Mouse (Mus musculus): ENCODE results near the gene Spata25. TPM values are rescaled to one million over a fixed set of nuclear protein-coding genes. Genes with fewer than 3 reads are reported as not detected.
"Not testable (repeated sequence)": the region's sequence is repeated elsewhere in the genome, so short reads cannot be mapped to it uniquely, and the experiment has no call there.

Gene Spata25
- polyA plus RNA-seq, 1 experiment from 2014 or later, result not detected

DNA sequence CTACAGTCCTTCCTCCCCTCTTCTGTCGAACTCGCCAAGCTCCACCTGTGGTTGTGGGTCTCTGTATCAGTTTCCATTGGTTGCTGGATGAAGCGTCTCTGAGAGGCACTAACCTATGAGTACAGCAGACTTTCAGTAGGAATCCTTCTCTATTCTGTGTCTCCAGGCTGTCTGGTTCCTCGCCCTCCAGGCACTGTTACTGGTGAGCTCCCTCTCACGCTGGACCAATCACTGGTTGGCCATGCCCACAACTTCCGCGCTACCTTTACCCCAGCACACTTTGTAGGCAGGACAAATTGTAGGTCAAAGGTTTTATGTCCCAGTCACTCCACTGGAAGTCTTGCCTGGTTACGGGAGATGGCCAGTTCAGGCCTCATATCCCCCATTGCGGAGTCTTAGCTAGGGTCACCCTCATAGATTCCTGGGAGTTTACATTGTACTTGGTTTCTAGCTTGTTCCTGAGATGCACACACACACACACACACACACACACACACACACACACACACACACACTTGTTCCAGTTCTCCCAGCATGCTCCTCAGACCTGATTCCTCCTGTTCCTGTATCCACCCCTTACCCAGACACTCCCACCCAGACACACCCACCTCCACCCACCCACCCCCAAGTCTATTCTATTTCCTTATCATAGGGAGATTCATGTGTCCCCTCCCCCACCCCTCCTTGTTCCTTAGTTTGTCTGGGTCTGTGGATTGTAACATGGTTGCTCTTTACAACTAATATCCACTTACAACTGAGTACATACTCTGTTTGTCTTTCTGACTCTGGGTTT is 31.5 kb upstream of the Spata25 start:
- Histone ChIP-seq H3K27ac (no peak overlapping the region), H3K36me3 (ENCODE audit: inconsistent target) (peaks cover 3% of the 10 kb centered on the region), H3K4me3 (ENCODE audit: inconsistent target) (no peak overlapping the region), H3K79me2 (ENCODE audit: inconsistent target) (peaks cover 11% of the 10 kb centered on the region)
- 80% methylated on average over 9 of the region's 9 CpGs for WGBS (ENCODE audit: missing documents)

DNA sequence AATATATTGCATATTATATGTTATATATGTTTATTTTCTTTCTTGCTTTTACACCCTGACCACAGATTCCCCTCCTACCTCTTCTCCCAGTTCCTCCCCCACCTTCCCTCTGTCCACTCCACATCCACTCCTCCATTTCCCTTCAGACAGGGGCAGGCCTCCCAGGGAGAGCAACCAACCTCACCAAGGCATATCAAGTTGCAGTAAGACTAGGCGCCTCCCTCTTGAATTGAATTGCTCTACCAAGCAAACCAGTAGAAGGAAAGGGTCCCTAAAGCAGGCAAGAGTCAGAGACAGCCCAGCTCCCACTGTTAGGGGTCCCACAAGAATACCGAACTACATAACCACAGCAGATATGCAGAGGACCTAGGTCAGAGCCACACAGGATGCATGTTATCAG is 30.8 kb upstream of the Spata25 start:
- Histone ChIP-seq H3K36me3 (ENCODE audit: inconsistent target) (peaks cover 10% of the 10 kb centered on the region), H3K27ac (no peak overlapping the region), H3K79me2 (ENCODE audit: inconsistent target) (peaks cover 11% of the 10 kb centered on the region), H3K4me3 (ENCODE audit: inconsistent target) (no peak overlapping the region)
- WGBS (ENCODE audit: missing documents), result 100% methylated on average over 2 of the region's 2 CpGs

DNA sequence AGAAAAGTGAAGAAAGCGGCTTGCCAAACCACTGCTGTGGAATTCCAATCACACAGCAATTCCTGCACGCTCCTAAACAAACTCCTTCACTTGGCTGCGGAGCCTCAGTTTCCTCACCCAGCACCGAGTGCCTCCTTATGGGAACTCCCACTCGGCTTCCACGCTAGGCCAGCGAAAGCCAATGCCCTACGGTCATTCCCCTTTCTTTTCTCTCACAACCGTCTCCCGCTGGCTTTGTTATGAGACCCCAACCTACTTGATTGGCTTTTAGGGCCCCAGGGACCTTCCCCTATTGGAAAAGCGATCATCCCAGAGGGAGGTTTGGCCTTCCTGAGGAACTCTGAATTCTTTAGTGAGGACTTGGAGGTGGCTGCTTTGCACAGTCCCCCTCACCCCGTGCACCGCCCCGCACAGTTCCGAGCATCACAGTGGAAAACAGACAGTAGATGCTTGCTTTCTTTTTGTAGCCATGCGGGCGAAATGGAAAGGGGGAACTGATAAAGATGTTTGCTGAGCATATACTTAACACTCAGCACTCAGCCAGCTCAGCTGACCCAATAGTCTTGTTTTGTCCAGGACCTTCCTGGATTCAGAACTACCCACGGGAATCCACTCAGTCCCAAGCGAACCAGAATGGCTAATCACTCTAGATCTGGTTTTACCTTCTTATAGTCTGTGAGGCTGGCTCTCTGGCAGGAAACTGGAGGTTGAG is 29.7 kb upstream of the Spata25 start:
- 8% methylated on average over 15 of the region's 19 CpGs for WGBS (ENCODE audit: missing documents)
- Histone ChIP-seq H3K36me3 (ENCODE audit: inconsistent target) (peaks cover 21% of the 10 kb centered on the region), H3K4me3 (ENCODE audit: inconsistent target) (peak overlapping the region; percentile 73), H3K27ac (peak overlapping the region; percentile 85), H3K79me2 (ENCODE audit: inconsistent target) (peaks cover 11% of the 10 kb centered on the region)

DNA sequence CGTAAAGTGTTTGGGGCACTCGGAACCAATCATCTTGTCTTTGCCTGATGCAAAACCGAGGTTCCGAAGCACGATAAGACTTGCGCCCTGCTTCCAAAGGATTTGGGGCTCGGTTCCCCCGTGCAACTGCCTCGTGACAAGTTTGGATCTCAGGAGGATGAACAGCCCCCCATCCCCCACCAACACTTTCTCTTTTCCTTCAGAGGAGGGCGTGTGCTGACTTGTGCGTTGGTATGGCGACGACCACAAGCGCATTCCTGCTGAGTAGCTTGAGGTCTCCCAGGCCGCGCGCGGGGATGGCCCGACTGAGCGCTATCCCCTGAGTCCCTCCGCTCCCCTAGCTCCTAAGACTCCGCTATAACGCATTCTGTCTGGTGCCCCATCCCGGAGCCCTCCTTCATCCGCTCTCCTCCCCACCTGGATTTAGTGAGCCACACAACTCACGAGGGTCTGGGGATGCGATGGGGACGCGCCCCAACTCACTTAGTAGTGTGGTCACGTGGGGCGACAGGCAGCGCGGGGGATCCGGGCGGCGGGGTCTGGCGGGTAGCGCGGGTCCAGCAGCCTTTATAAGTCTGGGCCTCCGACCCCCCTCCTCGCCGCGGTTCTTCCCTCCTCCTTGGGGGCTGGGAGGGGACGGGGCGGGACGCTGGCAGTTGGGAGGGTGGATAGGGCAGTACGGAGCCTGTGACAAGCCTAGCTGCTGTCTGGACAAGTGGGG is 28.9 kb upstream of the Spata25 start, which contains the start of gene Pltp:
Pltp (minus strand) TSS at position 611 of the 721 bp plus-strand sequence.
- Histone ChIP-seq H3K36me3 (ENCODE audit: inconsistent target) (peaks cover 29% of the 10 kb centered on the region), H3K4me3 (ENCODE audit: inconsistent target) (peak within 1 kb of the TSS; percentile 73), H3K79me2 (ENCODE audit: inconsistent target) (peaks cover 11% of the 10 kb centered on the region), H3K27ac (peak within 1 kb of the TSS; percentile 85)
- under 1% methylated on average over 47 of the region's 47 CpGs for WGBS (ENCODE audit: missing documents)

DNA sequence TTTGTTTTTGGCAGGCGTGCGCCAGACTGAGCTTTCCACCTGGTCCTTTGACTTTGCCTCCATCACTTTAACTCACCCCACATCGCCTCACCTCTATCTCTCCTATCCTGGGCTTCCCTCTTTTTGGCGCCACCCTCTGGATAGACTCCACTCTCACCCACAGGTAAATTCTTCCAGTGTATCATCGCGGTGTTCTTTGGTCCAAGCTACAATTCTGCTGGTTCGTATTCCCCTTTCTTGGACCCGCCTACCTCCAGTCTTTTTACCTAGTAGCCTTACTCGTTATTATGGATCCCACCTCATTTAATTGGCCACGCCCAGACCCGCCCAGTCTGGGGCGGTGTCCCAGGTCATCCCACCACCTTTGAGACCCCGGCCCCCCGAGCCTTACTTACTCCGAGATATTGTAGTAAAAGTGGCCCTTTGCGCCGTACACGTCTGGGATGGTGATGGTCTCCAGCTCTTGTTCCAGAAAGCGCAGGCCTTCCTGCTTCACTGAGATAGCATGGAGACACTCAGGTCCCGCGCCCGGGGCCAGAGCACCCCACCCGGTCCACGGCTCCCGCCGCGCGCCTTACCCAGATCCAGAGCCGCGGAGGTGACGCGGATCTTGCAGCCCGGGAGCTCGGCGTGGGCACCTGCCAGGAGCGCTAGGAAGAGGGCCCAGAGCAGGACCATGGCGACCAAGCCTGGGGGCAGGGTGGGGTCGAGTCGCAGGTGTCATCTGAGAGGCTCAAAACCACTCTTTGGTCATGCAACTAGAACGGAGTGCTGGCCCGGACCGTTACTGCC is 28.2 kb upstream of the Spata25 start:
- WGBS (ENCODE audit: missing documents), result 3% methylated on average over 40 of the region's 42 CpGs
- Histone ChIP-seq H3K79me2 (ENCODE audit: inconsistent target) (peaks cover 11% of the 10 kb centered on the region), H3K27ac (peak overlapping the region; percentile 85), H3K36me3 (ENCODE audit: inconsistent target) (peaks cover 36% of the 10 kb centered on the region), H3K4me3 (ENCODE audit: inconsistent target) (peak overlapping the region; percentile 73)

DNA sequence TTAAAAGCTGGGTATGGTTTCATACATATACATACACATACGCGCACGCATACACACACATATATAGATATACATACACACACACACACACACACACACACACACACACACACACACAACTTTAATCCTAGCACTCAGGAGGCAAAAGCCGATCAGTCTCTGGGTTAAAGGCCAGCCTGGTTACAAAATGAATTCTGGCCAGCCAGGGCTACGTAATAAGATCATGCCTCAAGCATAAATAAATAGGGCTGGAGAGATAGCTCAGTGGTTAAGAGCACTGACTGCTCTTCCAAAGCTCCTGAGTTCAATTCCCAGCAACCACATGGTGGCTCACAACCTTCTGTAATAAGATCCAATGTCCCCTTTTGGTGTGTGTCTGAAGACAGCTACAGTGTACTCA is 27.2 kb upstream of the Spata25 start:
- Histone ChIP-seq H3K4me3 (ENCODE audit: inconsistent target) (peak overlapping the region; percentile 73), H3K36me3 (ENCODE audit: inconsistent target) (peaks cover 45% of the 10 kb centered on the region), H3K79me2 (ENCODE audit: inconsistent target) (peaks cover 11% of the 10 kb centered on the region)
- not testable (repeated sequence) for H3K27ac ChIP-seq
- WGBS (ENCODE audit: missing documents), result 90% methylated on average over 5 of the region's 5 CpGs

DNA sequence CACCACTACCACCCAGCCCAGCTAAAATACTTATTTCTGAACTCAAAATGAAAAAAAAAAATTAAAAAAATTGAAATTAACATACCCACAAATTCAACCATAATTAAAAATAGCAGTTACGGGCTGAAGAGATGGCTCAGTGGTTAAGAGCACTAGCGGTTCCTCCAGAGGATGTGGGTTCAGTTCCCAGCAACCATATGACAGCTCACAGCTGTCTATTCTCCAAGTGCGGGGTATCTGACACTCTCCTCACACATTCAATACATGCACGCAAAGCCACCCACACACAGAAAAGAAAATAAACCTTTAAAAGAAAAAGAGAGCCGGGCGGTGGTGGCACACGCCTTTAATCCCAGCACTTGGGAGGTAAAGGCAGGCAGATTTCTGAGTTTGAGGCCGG is 21.7 kb upstream of the Spata25 start:
- 91% methylated on average over 8 of the region's 8 CpGs for WGBS (ENCODE audit: missing documents)
- no peak overlapping the region for H3K27ac ChIP-seq

DNA sequence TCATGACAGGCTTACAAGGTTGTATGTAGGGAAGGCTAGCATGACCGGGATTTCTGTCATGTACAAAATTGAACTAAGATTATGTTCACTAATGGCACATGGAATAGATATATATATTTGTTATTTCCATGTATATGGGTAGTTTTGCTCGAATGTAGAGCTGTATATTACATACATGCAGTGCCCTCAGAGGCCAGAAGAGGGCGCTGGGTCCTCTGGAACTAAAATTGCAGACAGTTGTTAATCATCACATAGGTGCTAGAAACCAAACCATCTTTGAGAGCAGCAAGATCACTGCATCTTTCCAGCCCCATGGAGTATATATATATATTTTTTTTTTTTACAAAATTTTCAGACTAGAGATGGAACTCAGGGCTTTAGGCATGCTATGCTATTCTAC is 17.4 kb upstream of the Spata25 start:
- peaks cover 88% of the 10 kb centered on the region for H3K36me3 ChIP-seq (ENCODE audit: inconsistent target)
- no peaks in the 10 kb centered on the region for H3K79me2 ChIP-seq (ENCODE audit: inconsistent target)
- WGBS (ENCODE audit: missing documents), result 60% methylated on average over 3 of the region's 3 CpGs
- H3K4me3 ChIP-seq (ENCODE audit: inconsistent target), result no peak overlapping the region
- H3K27ac ChIP-seq, result no peak overlapping the region

More for the DNA sequence above, 21.7 kb upstream of the Spata25 start:
- H3K4me3 ChIP-seq (ENCODE audit: inconsistent target), result no peak overlapping the region
- H3K36me3 ChIP-seq (ENCODE audit: inconsistent target), result peaks cover 96% of the 10 kb centered on the region
- H3K79me2 ChIP-seq (ENCODE audit: inconsistent target), result no peaks in the 10 kb centered on the region; the same call in 1 of the 2 replicates

DNA sequence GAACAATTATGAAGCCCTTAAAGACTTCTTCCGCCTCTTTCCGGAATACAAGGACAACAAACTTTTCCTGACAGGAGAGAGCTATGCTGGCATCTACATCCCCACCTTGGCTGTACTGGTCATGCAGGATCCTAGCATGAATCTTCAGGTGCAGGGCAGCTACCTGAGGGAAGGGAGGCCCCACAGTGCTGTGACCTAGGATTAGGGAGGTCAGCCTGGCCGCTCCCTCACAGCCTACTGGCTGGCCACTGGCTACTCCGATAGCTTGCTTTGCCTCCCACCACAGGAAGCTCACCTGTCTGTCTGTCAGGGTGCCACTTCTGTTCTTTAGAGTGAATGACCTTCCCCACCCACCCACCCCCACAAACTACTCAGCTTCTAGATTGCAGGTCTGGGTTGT is 6.8 kb upstream of the Spata25 start:
- Histone ChIP-seq H3K36me3 (ENCODE audit: inconsistent target) (peaks cover 41% of the 10 kb centered on the region), H3K79me2 (ENCODE audit: inconsistent target) (peaks cover 55% of the 10 kb centered on the region), H3K27ac (peak overlapping the region; percentile 97), H3K4me3 (ENCODE audit: inconsistent target) (peak overlapping the region; percentile 99)
- 97% methylated on average over 4 of the region's 4 CpGs for WGBS (ENCODE audit: missing documents)

DNA sequence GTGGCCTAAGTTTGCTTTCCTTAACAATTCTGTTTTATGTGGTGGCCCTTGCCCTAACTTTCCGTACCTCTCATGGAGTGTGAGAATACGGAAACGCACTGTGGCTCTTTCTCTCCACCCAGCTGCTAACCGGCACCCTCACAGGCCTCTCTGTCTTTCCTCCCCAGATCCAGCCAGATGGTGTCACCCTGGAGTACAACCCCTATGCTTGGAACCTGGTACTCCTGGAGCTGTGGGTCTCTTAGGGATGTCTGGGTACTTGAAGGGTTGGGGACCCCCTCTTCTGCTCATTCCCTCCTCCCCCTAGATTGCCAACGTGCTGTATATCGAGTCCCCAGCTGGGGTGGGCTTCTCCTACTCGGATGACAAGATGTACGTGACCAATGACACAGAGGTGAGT is 6.2 kb upstream of the Spata25 start:
- Histone ChIP-seq H3K4me3 (ENCODE audit: inconsistent target) (peak overlapping the region; percentile 99), H3K79me2 (ENCODE audit: inconsistent target) (peaks cover 55% of the 10 kb centered on the region), H3K36me3 (ENCODE audit: inconsistent target) (peaks cover 35% of the 10 kb centered on the region), H3K27ac (peak overlapping the region; percentile 97)
- 46% methylated on average over 8 of the region's 8 CpGs for WGBS (ENCODE audit: missing documents)

DNA sequence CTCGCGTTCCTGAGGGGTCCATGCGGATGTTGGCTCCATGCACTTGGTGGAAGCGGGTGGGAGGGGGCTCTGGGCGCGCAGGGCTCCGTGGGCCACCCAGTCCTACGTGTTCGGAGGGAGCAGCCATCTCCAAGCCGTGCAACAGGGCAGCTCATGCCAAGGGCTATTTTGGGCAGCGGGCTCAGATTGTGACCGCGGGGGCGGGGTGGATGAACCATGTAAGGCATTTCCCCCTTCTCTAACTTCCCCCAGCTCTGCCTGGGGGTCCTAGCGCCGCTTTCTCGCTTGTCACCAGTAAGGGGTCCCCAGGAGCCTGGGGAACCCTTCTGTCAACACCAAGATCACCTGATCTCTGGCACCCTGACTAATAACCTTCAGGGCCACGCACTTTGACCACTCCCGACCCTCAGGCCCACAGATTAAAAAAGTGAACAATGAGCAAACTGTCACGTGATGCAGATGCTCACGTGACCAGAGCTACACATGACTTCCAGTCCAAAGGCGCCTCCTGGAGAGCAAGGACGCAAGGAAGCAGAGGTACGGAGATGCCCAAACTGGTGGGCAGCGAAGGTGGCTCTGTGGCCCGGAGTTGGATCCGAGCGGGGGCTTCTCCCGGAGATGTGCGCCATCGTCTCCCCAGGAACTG is 5.1 kb upstream of the Spata25 start, which contains the start of gene Neurl2:
Neurl2 (minus strand) TSS at position 143 of the 646 bp plus-strand sequence.
- H3K79me2 ChIP-seq (ENCODE audit: inconsistent target), result peaks cover 55% of the 10 kb centered on the region
- WGBS (ENCODE audit: missing documents), result under 1% methylated on average over 31 of the region's 31 CpGs
- peak within 1 kb of the TSS; percentile 97 for H3K27ac ChIP-seq
- H3K4me3 ChIP-seq (ENCODE audit: inconsistent target), result peak within 1 kb of the TSS; percentile 99
- peaks cover 25% of the 10 kb centered on the region for H3K36me3 ChIP-seq (ENCODE audit: inconsistent target)

DNA sequence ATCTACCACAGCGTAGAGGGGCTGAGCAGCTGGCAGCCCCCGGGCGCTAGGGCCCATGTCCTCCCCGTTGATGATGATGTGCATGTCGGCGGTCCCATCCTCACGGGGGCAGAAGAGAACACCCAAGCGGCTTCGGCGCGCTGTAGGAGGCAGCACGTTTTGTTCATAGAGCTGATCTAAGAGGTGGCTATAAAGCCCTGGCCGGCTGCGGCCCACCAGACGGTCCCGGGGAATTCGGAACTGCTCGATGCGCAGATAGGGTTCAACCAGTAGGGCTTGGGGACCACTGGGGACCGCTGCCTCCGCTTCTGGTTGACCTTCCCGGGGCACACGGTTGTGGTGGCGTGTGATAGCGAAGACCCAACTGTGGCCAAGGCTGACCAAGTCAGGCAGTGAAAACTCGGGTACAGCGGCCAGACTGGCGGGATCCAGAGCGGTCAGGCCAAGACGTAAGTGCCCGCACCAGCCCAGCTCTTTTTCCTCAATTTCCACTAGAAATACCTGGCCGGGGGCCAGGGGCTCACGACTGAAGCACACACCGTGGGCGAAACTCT is 4.5 kb upstream of the Spata25 start, which contains the start of gene Ctsa:
Ctsa (plus strand) TSS at position 126 of the 554 bp plus-strand sequence.
- H3K36me3 ChIP-seq (ENCODE audit: inconsistent target), result peaks cover 25% of the 10 kb centered on the region
- WGBS (ENCODE audit: missing documents), result 1% methylated on average over 33 of the region's 35 CpGs
- peaks cover 55% of the 10 kb centered on the region for H3K79me2 ChIP-seq (ENCODE audit: inconsistent target)
- peak within 1 kb of the TSS; percentile 99 for H3K4me3 ChIP-seq (ENCODE audit: inconsistent target)
- H3K27ac ChIP-seq, result peak within 1 kb of the TSS; percentile 97

DNA sequence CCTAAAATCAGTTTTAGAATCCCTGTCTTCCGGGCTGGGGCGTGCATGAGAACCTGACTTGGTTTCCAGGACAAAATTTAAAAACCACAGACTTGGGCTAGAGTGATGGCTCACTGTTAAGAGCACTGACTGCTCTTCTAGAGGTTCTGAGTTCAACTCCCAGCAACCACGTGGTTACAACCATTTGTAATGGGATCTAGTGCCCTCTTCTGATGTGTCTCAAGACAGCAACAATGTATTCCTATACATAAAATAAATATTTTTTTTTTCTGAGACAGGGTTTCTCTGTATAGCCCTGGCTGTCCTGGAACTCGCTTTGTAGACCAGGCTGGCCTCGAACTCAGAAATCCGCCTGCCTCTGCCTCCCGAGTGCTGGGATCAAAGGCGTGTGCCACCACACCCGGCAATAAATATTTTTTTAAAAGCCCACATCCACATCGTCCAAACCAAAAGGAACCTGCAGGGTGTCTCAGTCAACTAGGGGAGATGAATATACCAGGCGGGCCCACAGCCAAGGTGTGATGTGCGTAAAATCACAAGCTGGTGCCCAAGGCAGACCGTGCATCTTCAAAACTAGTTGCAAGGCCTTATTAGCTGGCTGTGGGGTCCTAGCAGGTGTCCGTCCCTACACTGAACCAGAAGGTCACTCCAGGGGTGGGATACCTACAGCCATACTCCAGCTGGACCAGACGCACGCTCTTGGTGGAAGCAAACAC is 3.9 kb upstream of the Spata25 start:
- peak overlapping the region; percentile 99 for H3K4me3 ChIP-seq (ENCODE audit: inconsistent target)
- WGBS (ENCODE audit: missing documents), result 56% methylated on average over 9 of the region's 16 CpGs
- peaks cover 49% of the 10 kb centered on the region for H3K79me2 ChIP-seq (ENCODE audit: inconsistent target)
- H3K27ac ChIP-seq, result peak overlapping the region; percentile 97
- H3K36me3 ChIP-seq (ENCODE audit: inconsistent target), result peaks cover 25% of the 10 kb centered on the region
